Mouse (Mus musculus): ENCODE measurements at regions not wholly inside any gene's neighbourhood (a gene's known extent, or its start where the extent isn't known, plus 50 kb on each side); places are given as distances from the start of the nearest gene placed in this dataset.

DNA sequence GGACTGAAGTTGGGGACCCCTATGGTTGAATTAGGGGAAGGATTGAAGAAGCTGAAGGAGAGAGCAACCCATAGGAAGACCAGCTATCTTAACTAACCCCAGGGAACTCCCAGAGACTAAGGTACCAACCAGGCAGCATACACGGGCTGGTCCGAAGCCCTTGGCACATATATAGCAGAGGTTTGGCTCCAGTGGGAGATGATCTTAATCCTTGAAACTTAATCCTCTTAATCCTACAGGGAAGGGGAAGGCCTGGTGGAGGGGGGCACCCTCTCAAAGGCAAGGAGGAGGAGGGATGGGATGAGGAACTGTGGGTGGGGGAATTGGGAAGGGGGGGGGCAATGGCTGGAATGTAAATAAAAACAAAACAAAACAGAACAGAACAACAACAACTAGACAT lies 72.1 kb upstream of the Tet2 start:
- DNase-seq = no peak
- no peaks in the 10 kb centered on the region for H3K27me3 ChIP-seq (replicated peaks; ENCODE audit: control insufficient read depth, insufficient read depth, low read length)
- WGBS = 84% methylated on average over 2 of the region's 2 CpGs
- no peaks in the 10 kb centered on the region for H3K36me3 ChIP-seq (ENCODE audit: control insufficient read depth, insufficient read depth, low read length)
- H3K4me3 ChIP-seq (ENCODE audit: insufficient read depth, low read depth, low read length) = no peak overlapping the region
- H3K27ac ChIP-seq (ENCODE audit: insufficient read depth, low read depth, low read length) = no peak overlapping the region
- no peak for TF ChIP-seq POLR2A (IDR thresholded peaks at IDR 0.05; ENCODE audit: low read depth, low read length)
- TF ChIP-seq CTCF (conservative IDR thresholded peaks at IDR 0.05; ENCODE audit: insufficient read depth, insufficient read length, low read depth, low read length) = no peak
- H3K4me1 ChIP-seq (ENCODE audit: control insufficient read depth, insufficient read depth, low read length) = no peaks in the 10 kb centered on the region

GRCm38 (mm10) chr3:133618491-133618890 lies 73.6 kb upstream of the Tet2 start:
- no peak for TF ChIP-seq POLR2A (IDR thresholded peaks at IDR 0.05; ENCODE audit: low read depth, low read length)
- no peak for TF ChIP-seq CTCF (conservative IDR thresholded peaks at IDR 0.05; ENCODE audit: insufficient read depth, insufficient read length, low read depth, low read length)
- Histone ChIP-seq H3K4me1 (ENCODE audit: control insufficient read depth, insufficient read depth, low read length) (0 out of 2 replicates have a peak, but pooled peaks cover 4% of the 10 kb centered on the region), H3K27me3 (replicated peaks; ENCODE audit: control insufficient read depth, insufficient read depth, low read length) (no peaks in the 10 kb centered on the region), H3K4me3 (ENCODE audit: insufficient read depth, low read depth, low read length) (no peak overlapping the region), H3K36me3 (ENCODE audit: control insufficient read depth, insufficient read depth, low read length) (no peaks in the 10 kb centered on the region), H3K27ac (ENCODE audit: insufficient read depth, low read depth, low read length) (no peak overlapping the region)
- 89% methylated on average over 3 of the region's 3 CpGs for WGBS
- DNase-seq = no peak

DNA sequence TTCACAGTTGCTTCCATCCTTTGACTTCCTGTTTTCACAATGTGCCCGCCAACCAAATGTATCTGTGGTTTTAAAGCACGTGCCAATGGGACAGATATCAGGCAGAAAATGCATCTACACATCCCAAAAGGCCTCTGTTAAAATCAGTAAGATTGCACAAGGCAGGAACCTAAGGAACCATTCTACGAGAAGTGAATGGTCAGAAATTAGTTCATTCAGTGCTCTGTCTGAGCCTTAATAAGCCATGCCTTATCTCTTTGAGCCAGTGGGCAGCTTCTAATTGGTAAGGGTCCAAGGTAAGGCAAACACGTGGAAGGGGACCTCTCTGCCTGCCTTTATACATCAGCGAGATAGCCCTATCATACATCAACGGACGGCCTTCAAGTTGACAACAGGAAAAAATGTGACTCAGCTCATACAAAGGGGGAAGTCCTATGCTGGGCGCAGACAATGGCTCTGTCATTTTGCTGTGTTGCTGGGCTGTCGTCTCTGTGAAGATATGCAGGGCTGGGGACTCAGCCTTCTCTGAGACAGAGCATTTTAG lies 78.3 kb upstream of the Tet2 start:
- TF ChIP-seq POLR2A (IDR thresholded peaks at IDR 0.05; ENCODE audit: low read depth, low read length) (no peak), CTCF (conservative IDR thresholded peaks at IDR 0.05; ENCODE audit: insufficient read depth, insufficient read length, low read depth, low read length) (no peak)
- Histone ChIP-seq H3K4me1 (ENCODE audit: control insufficient read depth, insufficient read depth, low read length) (0 out of 2 replicates have a peak, but pooled peaks cover 4% of the 10 kb centered on the region), H3K36me3 (ENCODE audit: control insufficient read depth, insufficient read depth, low read length) (no peaks in the 10 kb centered on the region), H3K27me3 (replicated peaks; ENCODE audit: control insufficient read depth, insufficient read depth, low read length) (no peaks in the 10 kb centered on the region), H3K4me3 (ENCODE audit: insufficient read depth, low read depth, low read length) (no peak overlapping the region), H3K27ac (ENCODE audit: insufficient read depth, low read depth, low read length) (no peak overlapping the region)
- 56% methylated on average over 9 of the region's 9 CpGs for WGBS
- DNase-seq = no peak

- no peak overlapping the region for H3K4me3 ChIP-seq (ENCODE audit: insufficient read depth, low read depth, low read length)
- 0 out of 2 replicates have a peak, but pooled peaks cover 4% of the 10 kb centered on the region for H3K4me1 ChIP-seq (ENCODE audit: control insufficient read depth, insufficient read depth, low read length)
- H3K27me3 ChIP-seq (replicated peaks; ENCODE audit: control insufficient read depth, insufficient read depth, low read length) = no peaks in the 10 kb centered on the region
- TF ChIP-seq CTCF (conservative IDR thresholded peaks at IDR 0.05; ENCODE audit: insufficient read depth, insufficient read length, low read depth, low read length) = no peak
- TF ChIP-seq POLR2A (IDR thresholded peaks at IDR 0.05; ENCODE audit: low read depth, low read length) = no peak
- H3K27ac ChIP-seq (ENCODE audit: insufficient read depth, low read depth, low read length) = no peak overlapping the region
- WGBS = 82% methylated on average over 3 of the region's 3 CpGs
- DNase-seq = no peak
- H3K36me3 ChIP-seq (ENCODE audit: control insufficient read depth, insufficient read depth, low read length) = no peaks in the 10 kb centered on the region
Measured at GRCm38 (mm10) chr3:133624079-133624875, 79.3 kb upstream of the Tet2 start.

GRCm38 (mm10) chr3:133625046-133625445 lies 80.1 kb upstream of the Tet2 start:
- H3K4me1 ChIP-seq (ENCODE audit: control insufficient read depth, insufficient read depth, low read length) = 0 out of 2 replicates have a peak, but pooled peaks cover 4% of the 10 kb centered on the region
- H3K27ac ChIP-seq (ENCODE audit: insufficient read depth, low read depth, low read length) = no peak overlapping the region
- H3K36me3 ChIP-seq (ENCODE audit: control insufficient read depth, insufficient read depth, low read length) = no peaks in the 10 kb centered on the region
- TF ChIP-seq POLR2A (IDR thresholded peaks at IDR 0.05; ENCODE audit: low read depth, low read length) = no peak
- TF ChIP-seq CTCF (conservative IDR thresholded peaks at IDR 0.05; ENCODE audit: insufficient read depth, insufficient read length, low read depth, low read length) = no peak
- DNase-seq = no peak
- no peaks in the 10 kb centered on the region for H3K27me3 ChIP-seq (replicated peaks; ENCODE audit: control insufficient read depth, insufficient read depth, low read length)
- no peak overlapping the region for H3K4me3 ChIP-seq (ENCODE audit: insufficient read depth, low read depth, low read length)
- 92% methylated on average over 3 of the region's 3 CpGs for WGBS

DNA sequence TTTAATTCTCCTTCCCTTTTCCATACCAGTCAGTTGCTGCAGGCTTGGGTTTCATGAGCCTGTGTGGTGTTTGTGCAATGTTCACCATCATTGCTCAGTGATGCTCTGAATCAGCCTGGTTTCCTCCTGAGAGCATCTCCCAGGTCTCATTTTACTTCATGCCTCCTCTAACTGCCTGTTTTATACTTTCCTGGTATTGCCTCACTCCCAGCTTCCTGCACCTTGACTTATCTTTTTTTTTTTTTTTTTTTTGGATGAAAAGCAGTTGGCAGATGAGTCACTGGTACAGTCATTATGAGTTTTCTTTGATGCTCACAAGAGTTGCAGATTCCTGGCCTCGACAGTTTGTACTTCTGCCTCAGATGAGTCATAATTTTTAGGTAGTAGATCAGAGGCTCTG lies 81.5 kb upstream of the Tet2 start:
- H3K4me1 ChIP-seq (ENCODE audit: control insufficient read depth, insufficient read depth, low read length) = peaks cover 6% of the 10 kb centered on the region; the same call in 1 of the 2 replicates
- no peak for TF ChIP-seq POLR2A (IDR thresholded peaks at IDR 0.05; ENCODE audit: low read depth, low read length)
- no peak for TF ChIP-seq CTCF (conservative IDR thresholded peaks at IDR 0.05; ENCODE audit: insufficient read depth, insufficient read length, low read depth, low read length)
- DNase-seq = no peak
- no peak overlapping the region for H3K4me3 ChIP-seq (ENCODE audit: insufficient read depth, low read depth, low read length)
- no peaks in the 10 kb centered on the region for H3K27me3 ChIP-seq (replicated peaks; ENCODE audit: control insufficient read depth, insufficient read depth, low read length)
- H3K36me3 ChIP-seq (ENCODE audit: control insufficient read depth, insufficient read depth, low read length) = no peaks in the 10 kb centered on the region
- 48% methylated on average over 1 of the region's 1 CpGs for WGBS
- no peak overlapping the region for H3K27ac ChIP-seq (ENCODE audit: insufficient read depth, low read depth, low read length)

GRCm38 (mm10) chr3:133627116-133627844 lies 82.3 kb upstream of the Tet2 start:
- TF ChIP-seq POLR2A (IDR thresholded peaks at IDR 0.05; ENCODE audit: low read depth, low read length) = no peak
- TF ChIP-seq CTCF (conservative IDR thresholded peaks at IDR 0.05; ENCODE audit: insufficient read depth, insufficient read length, low read depth, low read length) = no peak

More at GRCm38 (mm10) chr3:133627116-133627844, 82.3 kb upstream of the Tet2 start:
- 82% methylated on average over 3 of the region's 3 CpGs for WGBS
- H3K4me1 ChIP-seq (ENCODE audit: control insufficient read depth, insufficient read depth, low read length) = peaks cover 7% of the 10 kb centered on the region; the same call in 1 of the 2 replicates
- H3K27me3 ChIP-seq (replicated peaks; ENCODE audit: control insufficient read depth, insufficient read depth, low read length) = no peaks in the 10 kb centered on the region
- no peak overlapping the region for H3K27ac ChIP-seq (ENCODE audit: insufficient read depth, low read depth, low read length)
- H3K4me3 ChIP-seq (ENCODE audit: insufficient read depth, low read depth, low read length) = no peak overlapping the region
- no peak for DNase-seq
- H3K36me3 ChIP-seq (ENCODE audit: control insufficient read depth, insufficient read depth, low read length) = no peaks in the 10 kb centered on the region

Data from kidney, adult 2 months (tissue).